Mouse (Mus musculus): ENCODE results near the gene Rev3l. TPM values are rescaled to one million over a fixed set of nuclear protein-coding genes. Genes with fewer than 3 reads are reported as not detected.

Rev3l gene
- polyA plus RNA-seq, 1 experiment, result 40.9 TPM

- TF ChIP-seq POLR2A (IDR thresholded peaks at IDR 0.05; ENCODE audit: low read depth, low read length) (no peak), CTCF (IDR thresholded peaks at IDR 0.05; ENCODE audit: borderline replicate concordance, insufficient read depth, low read length) (no peak)
- H3K4me3 ChIP-seq (ENCODE audit: insufficient read depth, low read length), result no peak overlapping the region
- no peaks in the 10 kb centered on the region for H3K4me1 ChIP-seq (ENCODE audit: control insufficient read depth, insufficient read depth, low read length)
- no peak overlapping the region for H3K27ac ChIP-seq (ENCODE audit: insufficient read depth, low read length)
Measured at GRCm38 (mm10) chr10:39773940-39774726, 42.2 kb downstream of the Rev3l start.

- H3K4me3 ChIP-seq (ENCODE audit: insufficient read depth, low read length), result no peak overlapping the region
Measured at GRCm38 (mm10) chr10:39776927-39777326, 45.0 kb downstream of the Rev3l start.

GRCm38 (mm10) chr10:39778305-39778704 is 46.4 kb downstream of the Rev3l start:
- TF ChIP-seq POLR2A (IDR thresholded peaks at IDR 0.05; ENCODE audit: low read depth, low read length), result no peak
- H3K4me3 ChIP-seq (ENCODE audit: insufficient read depth, low read length), result no peak overlapping the region
- no peaks in the 10 kb centered on the region for H3K4me1 ChIP-seq (ENCODE audit: control insufficient read depth, insufficient read depth, low read length)
- H3K27ac ChIP-seq (ENCODE audit: insufficient read depth, low read length), result no peak overlapping the region

More at GRCm38 (mm10) chr10:39776927-39777326, 45.0 kb downstream of the Rev3l start:
- no peak for TF ChIP-seq POLR2A (IDR thresholded peaks at IDR 0.05; ENCODE audit: low read depth, low read length)
- no peak for TF ChIP-seq CTCF (IDR thresholded peaks at IDR 0.05; ENCODE audit: borderline replicate concordance, insufficient read depth, low read length)
- H3K4me1 ChIP-seq (ENCODE audit: control insufficient read depth, insufficient read depth, low read length), result no peaks in the 10 kb centered on the region
- H3K27ac ChIP-seq (ENCODE audit: insufficient read depth, low read length), result no peak overlapping the region

- Histone ChIP-seq H3K4me3 (ENCODE audit: insufficient read depth, low read length) (no peak overlapping the region), H3K27ac (ENCODE audit: insufficient read depth, low read length) (no peak overlapping the region), H3K4me1 (ENCODE audit: control insufficient read depth, insufficient read depth, low read length) (no peaks in the 10 kb centered on the region)
- TF ChIP-seq POLR2A (IDR thresholded peaks at IDR 0.05; ENCODE audit: low read depth, low read length) (no peak), CTCF (IDR thresholded peaks at IDR 0.05; ENCODE audit: borderline replicate concordance, insufficient read depth, low read length) (no peak)
Measured at GRCm38 (mm10) chr10:39785241-39785640, 53.3 kb downstream of the Rev3l start.

DNA sequence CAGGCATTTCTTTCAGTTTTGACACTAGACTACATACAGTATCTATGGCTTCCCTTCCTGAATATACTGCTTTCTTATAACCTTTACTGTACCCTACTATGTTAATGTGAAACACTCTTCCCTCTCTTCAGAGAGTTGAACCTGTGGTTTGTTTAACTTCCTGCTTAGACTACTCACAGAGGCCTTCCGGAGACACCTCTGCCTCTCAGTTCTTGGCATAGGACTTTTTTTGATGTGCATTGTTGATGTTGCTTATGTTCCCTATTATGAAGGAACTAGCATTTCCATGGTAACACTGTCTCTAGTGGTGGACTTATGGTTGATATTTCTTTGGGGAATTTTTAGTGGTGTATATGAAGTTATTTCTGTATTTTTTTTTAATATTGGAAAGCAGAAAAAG is 61.4 kb downstream of the Rev3l start:
- no peaks in the 10 kb centered on the region for H3K4me1 ChIP-seq (ENCODE audit: control insufficient read depth, insufficient read depth, low read length)
- no peak overlapping the region for H3K27ac ChIP-seq (ENCODE audit: insufficient read depth, low read length)
- TF ChIP-seq POLR2A (IDR thresholded peaks at IDR 0.05; ENCODE audit: low read depth, low read length) (no peak), CTCF (IDR thresholded peaks at IDR 0.05; ENCODE audit: borderline replicate concordance, insufficient read depth, low read length) (no peak)
- H3K4me3 ChIP-seq (ENCODE audit: insufficient read depth, low read length), result no peak overlapping the region

GRCm38 (mm10) chr10:39811507-39811906 is 79.6 kb downstream of the Rev3l start:
- no peak overlapping the region for H3K4me3 ChIP-seq (ENCODE audit: insufficient read depth, low read length)
- H3K4me1 ChIP-seq (ENCODE audit: control insufficient read depth, insufficient read depth, low read length), result no peaks in the 10 kb centered on the region
- TF ChIP-seq CTCF (IDR thresholded peaks at IDR 0.05; ENCODE audit: borderline replicate concordance, insufficient read depth, low read length), result peak; percentile 40; the same call in 1 of the 2 replicates
- no peak for TF ChIP-seq POLR2A (IDR thresholded peaks at IDR 0.05; ENCODE audit: low read depth, low read length)
- H3K27ac ChIP-seq (ENCODE audit: insufficient read depth, low read length), result no peak overlapping the region

DNA sequence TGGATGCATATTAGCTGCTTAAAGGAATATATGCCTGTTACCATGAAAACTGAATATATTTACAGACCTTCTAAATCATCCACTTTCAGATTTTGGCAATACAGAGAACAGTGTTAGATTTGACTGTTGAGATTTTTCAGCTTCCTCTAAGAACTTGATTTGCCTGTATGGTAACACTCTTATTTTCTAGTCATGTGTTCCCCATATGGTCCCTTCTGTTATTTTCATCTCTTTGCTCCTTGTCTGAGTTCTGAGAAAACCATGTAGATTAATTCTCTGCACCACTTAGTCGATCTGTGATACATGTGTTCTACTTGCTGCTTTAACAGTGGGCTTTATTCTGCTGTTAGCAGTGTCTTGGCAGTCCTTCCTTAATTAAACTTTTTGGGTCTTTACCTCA is 110.7 kb downstream of the Rev3l start:
- TF ChIP-seq CTCF (IDR thresholded peaks at IDR 0.05; ENCODE audit: borderline replicate concordance, insufficient read depth, low read length) (no peak), POLR2A (IDR thresholded peaks at IDR 0.05; ENCODE audit: low read depth, low read length) (no peak)
- no peak overlapping the region for H3K27ac ChIP-seq (ENCODE audit: insufficient read depth, low read length)
- no peak overlapping the region for H3K4me3 ChIP-seq (ENCODE audit: insufficient read depth, low read length)
- H3K4me1 ChIP-seq (ENCODE audit: control insufficient read depth, insufficient read depth, low read length), result no peaks in the 10 kb centered on the region

DNA sequence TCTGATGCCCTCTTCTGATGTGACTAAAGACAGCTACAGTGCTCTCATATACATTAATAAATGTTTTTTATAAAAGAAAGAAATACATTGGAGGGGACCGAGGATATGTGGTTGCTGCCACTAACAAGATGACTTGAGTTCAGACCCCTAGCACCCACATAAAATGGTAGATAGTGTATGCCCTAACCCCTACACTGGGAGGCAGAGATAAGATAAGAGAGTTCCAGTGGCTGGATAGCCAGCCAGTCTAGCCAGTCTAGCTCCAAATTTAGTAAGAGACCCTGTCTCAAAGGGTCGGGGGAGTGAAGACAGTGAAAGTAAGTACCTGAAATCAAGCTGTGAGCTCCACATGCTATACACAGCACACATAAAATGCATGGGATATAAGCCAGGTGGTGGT is 133.6 kb downstream of the Rev3l start:
- Histone ChIP-seq H3K4me3 (ENCODE audit: insufficient read depth, low read length) (no peak overlapping the region), H3K27ac (ENCODE audit: insufficient read depth, low read length) (no peak overlapping the region), H3K4me1 (ENCODE audit: control insufficient read depth, insufficient read depth, low read length) (no peaks in the 10 kb centered on the region)
- no peak for TF ChIP-seq POLR2A (IDR thresholded peaks at IDR 0.05; ENCODE audit: low read depth, low read length)
- TF ChIP-seq CTCF (IDR thresholded peaks at IDR 0.05; ENCODE audit: borderline replicate concordance, insufficient read depth, low read length), result no peak

GRCm38 (mm10) chr10:39888621-39889020 is 156.7 kb downstream of the Rev3l start:
- no peak overlapping the region for H3K4me3 ChIP-seq (ENCODE audit: insufficient read depth, low read length)
- no peak for TF ChIP-seq POLR2A (IDR thresholded peaks at IDR 0.05; ENCODE audit: low read depth, low read length)
- no peak overlapping the region for H3K27ac ChIP-seq (ENCODE audit: insufficient read depth, low read length)
- no peaks in the 10 kb centered on the region for H3K4me1 ChIP-seq (ENCODE audit: control insufficient read depth, insufficient read depth, low read length)

DNA sequence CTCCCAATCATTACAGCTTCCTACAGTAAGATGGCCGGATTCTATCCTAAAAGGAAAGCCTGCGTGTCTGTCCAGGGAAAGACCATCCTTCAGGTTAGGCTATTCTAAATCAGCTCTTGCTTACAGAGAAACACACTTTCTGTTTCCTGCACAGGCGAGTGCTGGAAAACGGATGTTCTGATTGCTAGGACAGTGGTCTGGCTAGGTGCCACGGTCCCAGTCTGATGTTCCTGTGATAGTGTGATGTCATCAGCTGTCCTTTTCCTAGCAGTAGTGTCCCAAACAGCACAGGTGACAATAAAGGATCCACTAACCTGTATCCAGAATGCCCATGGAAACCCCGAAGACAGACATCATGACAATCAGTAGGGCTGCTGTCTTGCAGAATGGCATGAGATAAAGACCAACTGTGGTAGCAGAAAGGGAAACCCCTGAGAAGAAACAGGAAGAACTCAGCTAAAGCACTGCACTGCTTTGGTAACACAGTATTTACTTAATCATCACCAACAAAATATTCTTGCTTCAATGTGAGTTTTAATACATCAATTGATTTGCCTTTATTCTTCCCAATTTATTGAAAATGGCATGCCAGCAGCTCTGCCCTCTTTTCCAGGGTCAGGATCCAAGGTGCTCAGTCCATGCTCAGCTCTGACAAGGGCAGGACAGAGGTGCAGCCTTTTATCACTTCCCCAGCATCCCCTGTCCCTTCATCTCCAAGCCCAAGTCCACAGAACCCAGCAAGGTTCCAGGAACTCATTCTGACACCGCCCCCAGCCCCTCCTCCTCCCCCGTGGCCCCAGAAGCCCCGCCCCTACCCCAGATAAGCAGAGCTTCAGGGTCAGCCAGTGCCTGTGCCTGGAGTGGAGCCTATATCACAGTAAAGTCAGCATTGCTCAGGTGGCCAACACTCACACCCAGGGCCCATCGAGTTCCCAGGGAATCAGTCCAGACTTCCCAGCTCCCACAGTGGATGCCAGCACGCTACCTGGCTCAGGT is 162.1 kb downstream of the Rev3l start:
- Histone ChIP-seq H3K4me1 (ENCODE audit: control insufficient read depth, insufficient read depth, low read length) (no peaks in the 10 kb centered on the region), H3K27ac (ENCODE audit: insufficient read depth, low read length) (no peak overlapping the region), H3K4me3 (ENCODE audit: insufficient read depth, low read length) (no peak overlapping the region)
- TF ChIP-seq CTCF (IDR thresholded peaks at IDR 0.05; ENCODE audit: borderline replicate concordance, insufficient read depth, low read length), result no peak
- TF ChIP-seq POLR2A (IDR thresholded peaks at IDR 0.05; ENCODE audit: low read depth, low read length), result no peak
